Mouse (Mus musculus) fibroblast of lung, adult 2 months (primary cell): ENCODE measurements around the gene Gm5460.

Experiments
- DNase-seq: peaks from one replicate; pipeline ENCODE4 v3.0.0-alpha.2; 2011; ENCODE audit warnings: low read depth

The Gm5460 gene

GRCm38 (mm10) chr14:34016381-34016780, at the start of gene Gm5460:
Gm5460 (plus strand) TSS chr14:34016758.
- DNase-seq = no peak

- DNase-seq = no peak
Observed at GRCm38 (mm10) chr14:33972679-33973078, 43.9 kb upstream of the Gm5460 start.

GRCm38 (mm10) chr14:33974752-33975151, 41.8 kb upstream of the Gm5460 start:
- DNase-seq = no peak

GRCm38 (mm10) chr14:33977748-33978147, 38.8 kb upstream of the Gm5460 start:
- DNase-seq = no peak

GRCm38 (mm10) chr14:33978604-33979059, 37.9 kb upstream of the Gm5460 start, which contains the start of gene Zfp488:
Zfp488 (minus strand) TSS chr14:33978764.
- DNase-seq = no peak

GRCm38 (mm10) chr14:33989201-33989600, 27.4 kb upstream of the Gm5460 start:
- no peak for DNase-seq

- DNase-seq = no peak
Observed at GRCm38 (mm10) chr14:33991971-33992370, 24.6 kb upstream of the Gm5460 start.

- DNase-seq = no peak
Observed at GRCm38 (mm10) chr14:33993051-33993450, 23.5 kb upstream of the Gm5460 start.

- DNase-seq = no peak
Observed at GRCm38 (mm10) chr14:33993521-33994289, 22.9 kb upstream of the Gm5460 start.

- DNase-seq = no peak
Observed at GRCm38 (mm10) chr14:33997427-33997826, 19.1 kb upstream of the Gm5460 start.

GRCm38 (mm10) chr14:34000076-34000475, 16.5 kb upstream of the Gm5460 start:
- DNase-seq = no peak

- DNase-seq = no peak
Observed at GRCm38 (mm10) chr14:34001445-34001844, 15.1 kb upstream of the Gm5460 start.

GRCm38 (mm10) chr14:34002358-34002757, 14.2 kb upstream of the Gm5460 start:
- no peak for DNase-seq

- DNase-seq = no peak
Observed at GRCm38 (mm10) chr14:34015063-34015462, 1.5 kb upstream of the Gm5460 start, which contains the start of gene Gm30083. Gm30083 (minus strand) TSS chr14:34015182.

GRCm38 (mm10) chr14:34016938-34017337, 380 bp downstream of the Gm5460 start:
- no peak for DNase-seq

- no peak for DNase-seq
Observed at GRCm38 (mm10) chr14:34026710-34027109, 10.2 kb downstream of the Gm5460 start.

GRCm38 (mm10) chr14:34033841-34034610, 17.5 kb downstream of the Gm5460 start:
- DNase-seq = no peak

- no peak for DNase-seq
Observed at GRCm38 (mm10) chr14:34041241-34041640, 24.7 kb downstream of the Gm5460 start.

- DNase-seq = no peak
Observed at GRCm38 (mm10) chr14:34043341-34043740, 26.8 kb downstream of the Gm5460 start.

- no peak for DNase-seq
Observed at GRCm38 (mm10) chr14:34050101-34050779, 33.7 kb downstream of the Gm5460 start.

- no peak for DNase-seq
Observed at GRCm38 (mm10) chr14:34052516-34052915, 36.0 kb downstream of the Gm5460 start, which contains the start of gene Antxrl. Antxrl (plus strand) TSS chr14:34052707.

GRCm38 (mm10) chr14:34071665-34072064, 55.1 kb downstream of the Gm5460 start:
- DNase-seq = no peak
